Mouse (Mus musculus) spleen, adult 2 months (tissue): ENCODE results near the gene Gm3625. TPM values are rescaled to one million over a fixed set of nuclear protein-coding genes. Genes with fewer than 3 reads are reported as not detected.

Experiments
- DNase-seq, 2 experiments: peaks; one replicate each; pipeline versions ENCODE4 v3.0.0 to v3.0.0-alpha.2; 2012 to 2021; ENCODE audit warnings: low spot score in 2 of 2, low read depth in 1 of 2
- H3K27ac ChIP-seq: fragments of 200-500 bp; 2 replicates; pipeline ENCODE4 v1.5.1; 2012; ENCODE audit warnings: low read length, inconsistent platforms; ENCODE audit not compliant: insufficient read depth
- H3K27me3 ChIP-seq: fragments of 200-500 bp; 2 replicates; pipeline ENCODE4 v1.6.1; 2012; ENCODE audit warnings: mild to moderate bottlenecking, moderate library complexity, low read length, inconsistent platforms; ENCODE audit not compliant: control insufficient read depth, insufficient read depth
- H3K36me3 ChIP-seq: fragments of 200-500 bp; 2 replicates; pipeline ENCODE4 v1.6.1; 2012; ENCODE audit warnings: mild to moderate bottlenecking, low read length, inconsistent platforms; ENCODE audit not compliant: control insufficient read depth, insufficient read depth
- H3K4me1 ChIP-seq: fragments of 200-500 bp; 2 replicates; pipeline ENCODE4 v1.6.1; 2011; ENCODE audit warnings: inconsistent platforms; ENCODE audit not compliant: control insufficient read depth, insufficient read depth, insufficient read length
- H3K4me3 ChIP-seq: fragments of 200-500 bp; 2 replicates; pipeline ENCODE4 v1.5.1; 2011; ENCODE audit warnings: mild to moderate bottlenecking, inconsistent platforms; ENCODE audit not compliant: insufficient read depth, insufficient read length; ENCODE audit errors: extremely low read depth
- CTCF ChIP-seq: fragments of 200-500 bp; IDR thresholded peaks from 2 replicates; pipeline ENCODE4 v1.5.1; 2011; ENCODE audit warnings: mild to moderate bottlenecking, inconsistent platforms; ENCODE audit not compliant: insufficient read depth, insufficient read length, insufficient replicate concordance; ENCODE audit errors: extremely low read depth
- POLR2A ChIP-seq: fragments of 200-500 bp; IDR thresholded peaks from 2 replicates; pipeline ENCODE4 v1.6.1; 2011; ENCODE audit warnings: low read depth, low read length, inconsistent platforms
- WGBS: fragments of 180-500 bp; shearing (Covaris S2); methylation state at CpG from one replicate; pipeline ENCODE4 v1.1.7; 2018; 5-methylcytosine and 5-hydroxymethylcytosine counted together
- polyA plus RNA-seq: library from polyadenylated mRNA; depleted of rRNA; stranded (reverse); fragments of >200 nt; gene quantifications from 2 replicates; pipeline ENCODE4 v1.2.3, GENCODE M21; 2012

Gene Gm3625
- polyA plus RNA-seq, 1 experiment: not detected

DNA sequence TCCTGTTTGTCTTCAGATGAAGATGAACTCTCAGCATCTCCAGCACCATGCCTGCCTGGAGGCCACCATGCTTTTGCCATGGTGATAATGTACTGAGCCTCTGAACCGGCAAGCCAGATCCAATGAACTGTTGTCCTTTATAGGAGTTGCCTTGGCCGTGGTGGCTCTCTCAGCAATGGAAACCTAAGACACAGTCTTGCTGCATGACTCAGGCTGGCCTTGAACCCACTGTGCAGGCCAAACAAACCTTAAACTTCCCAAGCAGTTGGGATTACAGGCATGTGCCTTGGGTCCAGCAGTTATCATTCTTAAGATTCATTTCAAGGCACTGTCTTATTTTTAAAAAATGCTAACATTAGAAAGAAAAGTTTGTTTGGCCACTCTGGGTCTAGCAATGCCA is 4.9 kb downstream of the Gm3625 start:
- H3K36me3 ChIP-seq: no peaks in the 10 kb centered on the region
- DNase-seq: no peak
- H3K27me3 ChIP-seq: no peaks in the 10 kb centered on the region
- 87% methylated on average over 2 of the region's 2 CpGs for WGBS
- TF ChIP-seq CTCF (no peak), POLR2A (no peak)
- H3K4me1 ChIP-seq: no peaks in the 10 kb centered on the region
- no peak overlapping the region for H3K27ac ChIP-seq
- no peak overlapping the region for H3K4me3 ChIP-seq

DNA sequence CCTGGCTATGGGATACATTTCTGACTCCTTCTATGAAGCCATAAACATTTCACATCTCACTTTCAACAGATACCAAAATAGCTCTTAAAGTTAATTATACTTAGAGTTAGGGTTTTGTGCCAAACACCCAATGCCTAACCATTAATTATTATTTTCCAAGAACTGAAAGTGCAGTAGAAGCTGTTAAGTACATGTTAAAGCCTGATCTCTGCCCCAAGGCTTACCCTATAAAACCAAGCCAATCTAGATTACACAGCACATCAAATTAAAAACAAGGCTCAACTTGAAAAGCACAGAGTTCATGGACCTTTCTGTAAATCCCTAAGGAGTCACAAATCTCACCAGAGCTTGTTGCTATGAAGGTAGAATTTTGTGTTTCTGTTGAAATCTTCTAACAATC is 10.4 kb downstream of the Gm3625 start:
- Histone ChIP-seq H3K27me3 (no peaks in the 10 kb centered on the region), H3K4me3 (no peak overlapping the region), H3K4me1 (no peaks in the 10 kb centered on the region), H3K36me3 (no peaks in the 10 kb centered on the region), H3K27ac (no peak overlapping the region)
- TF ChIP-seq CTCF: no peak
- TF ChIP-seq POLR2A: no peak
- DNase-seq: no peak

DNA sequence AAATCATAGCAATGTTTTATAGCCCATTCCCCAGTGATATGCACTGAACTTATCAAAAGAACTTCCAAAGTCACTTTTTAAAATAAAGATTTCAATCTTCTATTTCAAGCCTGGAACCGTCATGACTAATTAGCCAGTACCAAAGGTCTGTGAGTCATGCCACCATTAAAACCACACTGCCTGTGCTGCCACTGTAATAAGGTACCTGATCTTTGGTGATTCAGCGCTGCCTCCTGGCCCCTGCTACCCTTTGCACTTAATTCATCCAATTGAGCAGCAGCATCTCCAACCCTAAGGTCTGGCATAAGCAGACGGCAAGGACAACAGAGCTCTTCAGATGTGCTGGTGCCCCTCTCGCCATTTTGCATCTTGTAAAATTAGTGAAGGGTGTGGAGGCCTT is 18.7 kb downstream of the Gm3625 start:
- DNase-seq: no peak
- no peaks in the 10 kb centered on the region for H3K36me3 ChIP-seq
- TF ChIP-seq CTCF (no peak), POLR2A (no peak)
- H3K27me3 ChIP-seq: no peaks in the 10 kb centered on the region
- H3K4me1 ChIP-seq: no peaks in the 10 kb centered on the region
- no peak overlapping the region for H3K27ac ChIP-seq
- WGBS: 88% methylated on average over 4 of the region's 4 CpGs
- no peak overlapping the region for H3K4me3 ChIP-seq

DNA sequence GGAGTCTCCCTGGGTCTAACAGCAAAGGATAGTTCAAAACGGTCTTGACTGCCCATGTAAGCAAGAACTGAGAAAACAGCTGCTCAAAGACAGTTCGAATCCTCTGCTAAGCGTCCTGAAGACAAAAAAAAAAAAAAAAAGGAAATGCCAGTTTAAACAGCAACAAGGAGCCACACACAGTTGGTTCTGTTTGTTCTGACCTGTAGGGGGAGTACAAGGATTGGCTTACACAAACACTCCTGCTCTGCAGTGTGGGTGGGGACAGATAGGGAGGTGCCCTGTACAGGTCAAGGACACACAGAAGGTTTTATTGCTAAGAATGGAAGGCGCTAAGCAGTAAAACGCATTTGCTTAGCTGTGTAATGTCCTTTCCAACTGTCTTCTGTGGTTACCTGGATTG is 20.9 kb downstream of the Gm3625 start:
- no peaks in the 10 kb centered on the region for H3K27me3 ChIP-seq
- H3K27ac ChIP-seq: no peak overlapping the region
- no peak for TF ChIP-seq POLR2A
- peak; percentile 66; the same call in 1 of the 2 replicates for TF ChIP-seq CTCF
- H3K4me3 ChIP-seq: no peak overlapping the region
- DNase-seq: peak; percentile 31 to 66
- H3K36me3 ChIP-seq: no peaks in the 10 kb centered on the region
- 35% methylated on average over 5 of the region's 5 CpGs for WGBS
- H3K4me1 ChIP-seq: no peaks in the 10 kb centered on the region

DNA sequence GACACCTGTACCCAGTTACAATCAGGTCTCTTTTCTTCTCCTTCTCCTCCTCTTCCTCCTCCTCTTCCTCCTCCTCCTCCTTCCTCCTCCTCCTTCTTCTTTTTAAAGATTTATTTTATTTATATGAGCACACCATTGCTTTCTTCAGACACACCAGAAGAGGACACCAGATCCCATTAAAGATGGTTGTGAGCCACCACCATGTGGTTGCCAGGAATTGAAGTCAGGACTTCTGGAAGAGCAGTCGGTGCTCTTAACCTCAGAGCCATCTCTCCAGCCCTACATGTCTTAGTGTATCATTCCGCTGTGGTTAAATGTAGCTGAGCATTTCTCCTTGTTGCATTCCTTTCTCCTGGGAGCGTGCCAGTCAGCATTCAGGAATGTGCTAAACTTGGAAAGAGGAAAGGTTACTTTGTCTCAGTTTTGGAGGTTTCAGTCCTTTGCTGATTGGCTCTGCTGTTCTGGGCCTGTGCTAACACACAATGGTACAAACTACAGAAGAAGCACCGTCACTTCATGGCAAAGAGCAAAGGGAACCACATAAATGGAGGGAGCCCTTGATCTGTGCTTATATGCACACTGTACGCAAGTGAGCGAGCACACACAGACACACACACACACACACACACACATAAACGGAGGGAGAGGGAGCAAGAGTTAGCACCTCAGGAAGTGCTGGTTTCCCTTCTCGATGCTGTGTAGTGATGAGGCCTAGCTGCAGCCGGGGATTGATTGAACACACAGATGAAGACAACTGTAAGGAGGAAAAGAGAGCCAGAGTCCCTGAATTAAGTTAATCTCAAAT is 34.0 kb downstream of the Gm3625 start:
- no peaks in the 10 kb centered on the region for H3K36me3 ChIP-seq
- no peak overlapping the region for H3K27ac ChIP-seq
- no peak for TF ChIP-seq POLR2A
- no peak for TF ChIP-seq CTCF
- no peaks in the 10 kb centered on the region for H3K4me1 ChIP-seq
- WGBS: 54% methylated on average over 9 of the region's 9 CpGs
- DNase-seq: no peak
- no peaks in the 10 kb centered on the region for H3K27me3 ChIP-seq
- no peak overlapping the region for H3K4me3 ChIP-seq

DNA sequence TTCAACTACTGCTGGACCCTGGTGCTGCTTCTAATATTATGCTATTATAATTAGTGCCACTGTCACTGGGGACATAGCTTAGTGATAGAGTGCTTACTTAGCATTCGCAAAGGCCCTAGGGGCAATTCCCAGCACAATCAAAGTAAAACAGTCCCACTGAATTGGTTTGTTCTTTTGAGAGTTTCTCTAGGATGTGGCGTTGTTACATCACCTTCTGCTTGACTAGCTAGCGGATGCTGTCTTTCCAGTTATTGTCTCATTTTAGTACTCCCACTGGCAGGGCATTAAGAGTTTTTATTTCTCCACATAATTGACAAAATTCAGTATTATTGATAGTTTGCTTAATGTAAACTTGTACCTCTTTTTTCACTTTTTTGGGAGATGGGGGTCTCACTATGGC is 34.7 kb downstream of the Gm3625 start:
- no peaks in the 10 kb centered on the region for H3K36me3 ChIP-seq
- no peaks in the 10 kb centered on the region for H3K4me1 ChIP-seq
- DNase-seq: no peak
- WGBS: 92% methylated on average over 3 of the region's 3 CpGs
- H3K27me3 ChIP-seq: no peaks in the 10 kb centered on the region
- no peak overlapping the region for H3K27ac ChIP-seq
- no peak for TF ChIP-seq POLR2A
- TF ChIP-seq CTCF: no peak
- no peak overlapping the region for H3K4me3 ChIP-seq

DNA sequence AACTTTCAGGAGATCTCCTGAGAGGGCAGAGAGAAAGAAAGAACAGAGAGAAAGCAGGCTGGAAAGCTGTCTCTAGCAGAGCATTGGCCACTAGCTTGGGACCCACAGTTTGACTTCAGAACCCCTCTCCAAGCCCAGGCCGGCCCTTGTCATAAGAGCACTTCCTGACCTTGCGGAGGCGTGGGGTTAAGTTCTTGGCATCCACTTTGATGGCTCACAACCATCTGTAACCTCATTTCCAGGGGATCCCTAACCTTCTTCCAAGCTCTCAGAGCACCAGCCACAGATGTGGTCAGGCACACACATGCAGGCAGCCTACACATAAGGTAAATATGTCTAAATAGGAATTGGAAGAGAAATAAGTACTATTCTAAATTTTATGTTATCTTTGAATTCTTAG is 35.3 kb downstream of the Gm3625 start:
- Histone ChIP-seq H3K27me3 (no peaks in the 10 kb centered on the region), H3K4me3 (no peak overlapping the region), H3K36me3 (no peaks in the 10 kb centered on the region), H3K27ac (no peak overlapping the region), H3K4me1 (no peaks in the 10 kb centered on the region)
- TF ChIP-seq CTCF (no peak), POLR2A (no peak)
- WGBS: 80% methylated on average over 3 of the region's 3 CpGs
- no peak for DNase-seq
